Mouse (Mus musculus) hindbrain, embryonic 10.5 days (tissue): Measurements from ENCODE around the gene Cd59b. TPM values are rescaled to one million over a fixed set of nuclear protein-coding genes. Genes with fewer than 3 reads are reported as not detected.
A peak's percentile ranks its signal among the peaks of the same experiment; 100 is the strongest.

Source experiments
- DNase-seq: peaks from one replicate; pipeline ENCODE4 v3.0.0-alpha.2; 2017; ENCODE audit warnings: low spot score
- H3K27ac ChIP-seq: fragments of 300-500 bp; sonication (generic); 2 replicates; pipeline ENCODE4 v1.5.1; 2016; ENCODE audit warnings: mild to moderate bottlenecking, moderate library complexity
- H3K27me3 ChIP-seq: fragments of 300-500 bp; sonication (generic); 2 replicates; pipeline ENCODE4 v1.6.1; 2016; ENCODE audit warnings: mild to moderate bottlenecking; ENCODE audit not compliant: poor library complexity, insufficient read depth, severe bottlenecking
- H3K36me3 ChIP-seq: fragments of 300-500 bp; sonication (generic); 2 replicates; pipeline ENCODE4 v1.6.1; 2016; ENCODE audit warnings: mild to moderate bottlenecking, moderate library complexity
- H3K4me1 ChIP-seq: fragments of 300-500 bp; sonication (generic); replicated peaks from 2 replicates; pipeline ENCODE4 v1.6.1; 2016; ENCODE audit warnings: mild to moderate bottlenecking
- H3K4me3 ChIP-seq: fragments of 300-500 bp; sonication (generic); 2 replicates; pipeline ENCODE4 v1.5.1; 2016; ENCODE audit warnings: mild to moderate bottlenecking, moderate library complexity
- H3K9me3 ChIP-seq: fragments of 300-500 bp; sonication (generic); 2 replicates; pipeline ENCODE4 v1.6.1; 2016; ENCODE audit warnings: mild to moderate bottlenecking, moderate library complexity
- WGBS: fragments of 180-500 bp; shearing (Covaris S2); methylation state at CpG from one replicate; pipeline ENCODE4 v1.1.7; 2016; 5-methylcytosine and 5-hydroxymethylcytosine counted together
- polyA plus RNA-seq: library from polyadenylated mRNA; unstranded; fragments of >200 nt; fragmentation: Nextera tagmentation; extraction: Ambion mirVana; gene quantifications from 2 replicates; pipeline ENCODE4 v1.2.1, GENCODE M21; 2016

Gene Cd59b
- polyA plus RNA-seq, 1 experiment from 2014 or later, result 2.3 TPM

DNA sequence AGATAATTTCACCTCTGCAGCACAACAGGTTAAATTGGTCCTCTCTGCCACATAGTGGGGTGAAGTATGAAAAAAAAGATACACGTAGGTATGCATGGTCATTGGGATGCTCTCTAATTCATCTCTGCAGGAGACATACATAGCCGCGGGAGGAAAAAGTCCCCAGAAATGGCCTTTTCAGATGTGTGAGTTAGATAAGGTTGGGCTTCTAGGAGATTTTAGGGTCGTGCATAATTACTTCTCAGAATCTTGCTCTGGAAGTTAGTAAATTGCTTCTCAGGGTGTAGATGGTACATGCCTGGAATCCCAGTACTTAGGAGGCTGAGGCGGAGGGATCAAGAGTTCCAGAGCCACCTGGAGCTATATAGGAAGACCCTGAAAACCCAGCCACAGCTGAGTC lies 54.4 kb downstream of the Cd59b start:
- no peak for DNase-seq
- no peak overlapping the region for H3K27ac ChIP-seq
- H3K9me3 ChIP-seq, result no peaks in the 10 kb centered on the region
- WGBS, result 85% methylated on average over 5 of the region's 5 CpGs
- H3K4me1 ChIP-seq, result peaks cover 21% of the 10 kb centered on the region
- H3K36me3 ChIP-seq, result no peaks in the 10 kb centered on the region
- no peak overlapping the region for H3K4me3 ChIP-seq
- H3K27me3 ChIP-seq, result peaks cover 48% of the 10 kb centered on the region

DNA sequence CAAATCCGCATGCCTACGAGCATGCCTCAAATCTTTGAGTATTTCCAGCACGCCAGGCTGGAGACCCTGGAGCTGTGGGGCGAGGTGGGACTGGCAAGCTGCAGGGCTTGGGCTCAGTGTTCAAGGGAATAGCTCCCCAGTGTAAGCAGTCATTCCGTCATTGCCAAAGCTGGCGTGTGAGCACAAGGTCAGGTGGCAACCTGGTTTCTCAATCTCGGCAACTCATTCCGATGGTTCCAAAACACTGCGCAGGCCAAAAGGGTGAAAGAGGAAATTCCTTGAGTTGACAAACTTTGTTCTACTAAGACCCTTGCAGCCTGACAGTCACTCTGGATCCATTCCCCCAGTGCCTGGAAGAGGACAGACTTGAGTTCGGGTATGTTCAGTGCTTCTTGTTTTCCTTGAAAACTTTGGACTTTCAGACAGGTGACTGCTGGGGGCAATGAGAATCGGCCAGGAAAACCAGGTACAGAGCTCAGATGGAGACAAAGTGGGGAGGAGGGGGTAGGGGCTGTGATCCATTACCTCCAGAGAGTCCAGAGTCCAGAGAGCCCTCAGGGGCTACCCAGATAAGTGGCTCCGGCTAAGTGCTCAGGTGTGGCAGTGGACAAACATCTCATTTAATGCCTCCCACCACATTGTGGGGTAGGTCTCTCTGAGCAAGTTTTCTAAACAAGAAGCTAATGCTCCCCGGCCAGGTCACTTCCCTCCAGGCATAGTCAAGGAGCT lies 59.3 kb downstream of the Cd59b start:
- Histone ChIP-seq H3K9me3 (no peaks in the 10 kb centered on the region), H3K4me3 (no peak overlapping the region), H3K27me3 (peaks cover 33% of the 10 kb centered on the region), H3K36me3 (no peaks in the 10 kb centered on the region), H3K27ac (no peak overlapping the region), H3K4me1 (no peaks in the 10 kb centered on the region)
- WGBS, result 88% methylated on average over 13 of the region's 13 CpGs
- DNase-seq, result no peak

DNA sequence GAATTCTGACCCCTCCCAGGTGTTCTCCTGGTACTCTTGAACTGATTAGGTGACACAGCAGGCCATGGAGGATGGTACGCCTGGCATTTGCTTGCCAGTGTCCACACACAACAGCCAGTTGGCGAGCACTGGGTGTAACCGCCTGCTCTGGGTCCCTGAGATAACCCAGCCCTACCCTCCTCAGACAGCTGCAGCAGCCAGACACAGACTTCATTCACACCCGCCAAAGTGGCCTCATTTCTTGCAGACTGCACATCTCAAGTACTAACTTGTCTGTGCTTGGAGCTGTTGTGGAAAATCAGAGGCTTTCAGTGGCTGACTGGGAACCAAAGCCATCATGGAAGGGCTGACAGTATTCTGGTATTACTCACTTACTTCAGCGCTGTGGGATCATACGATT lies 60.5 kb downstream of the Cd59b start:
- no peak for DNase-seq
- WGBS, result 89% methylated on average over 6 of the region's 6 CpGs

DNA sequence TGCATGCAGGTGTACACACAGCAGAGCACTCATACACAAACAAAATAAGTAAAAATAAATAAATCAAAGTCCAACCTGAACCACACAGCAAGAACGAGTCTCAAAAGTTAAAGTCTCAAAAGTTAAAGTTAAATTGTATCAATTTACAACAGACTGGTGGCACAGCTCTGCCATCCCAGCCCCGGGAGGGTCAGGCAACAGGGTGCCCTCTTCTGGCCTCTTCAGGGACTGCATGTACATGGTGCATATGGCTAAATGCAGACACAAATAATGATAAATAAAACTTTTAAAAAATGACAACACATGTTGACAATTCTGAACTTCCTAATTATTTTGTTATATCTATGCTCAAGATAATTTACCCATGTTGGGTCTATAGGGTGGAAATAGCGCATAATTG lies 61.3 kb downstream of the Cd59b start:
- peak; percentile 34 for DNase-seq
- H3K27ac ChIP-seq, result no peak overlapping the region
- no peaks in the 10 kb centered on the region; the same call in 1 of the 2 replicates for H3K4me1 ChIP-seq
- H3K9me3 ChIP-seq, result no peaks in the 10 kb centered on the region
- 67% methylated on average over 3 of the region's 3 CpGs for WGBS
- H3K36me3 ChIP-seq, result no peaks in the 10 kb centered on the region
- H3K27me3 ChIP-seq, result peaks cover 15% of the 10 kb centered on the region
- no peak overlapping the region for H3K4me3 ChIP-seq

More for the DNA sequence above, 60.5 kb downstream of the Cd59b start:
- H3K27ac ChIP-seq, result no peak overlapping the region
- no peak overlapping the region for H3K4me3 ChIP-seq
- no peaks in the 10 kb centered on the region for H3K9me3 ChIP-seq
- no peaks in the 10 kb centered on the region; the same call in 1 of the 2 replicates for H3K4me1 ChIP-seq
- no peaks in the 10 kb centered on the region for H3K36me3 ChIP-seq
- peaks cover 23% of the 10 kb centered on the region for H3K27me3 ChIP-seq

DNA sequence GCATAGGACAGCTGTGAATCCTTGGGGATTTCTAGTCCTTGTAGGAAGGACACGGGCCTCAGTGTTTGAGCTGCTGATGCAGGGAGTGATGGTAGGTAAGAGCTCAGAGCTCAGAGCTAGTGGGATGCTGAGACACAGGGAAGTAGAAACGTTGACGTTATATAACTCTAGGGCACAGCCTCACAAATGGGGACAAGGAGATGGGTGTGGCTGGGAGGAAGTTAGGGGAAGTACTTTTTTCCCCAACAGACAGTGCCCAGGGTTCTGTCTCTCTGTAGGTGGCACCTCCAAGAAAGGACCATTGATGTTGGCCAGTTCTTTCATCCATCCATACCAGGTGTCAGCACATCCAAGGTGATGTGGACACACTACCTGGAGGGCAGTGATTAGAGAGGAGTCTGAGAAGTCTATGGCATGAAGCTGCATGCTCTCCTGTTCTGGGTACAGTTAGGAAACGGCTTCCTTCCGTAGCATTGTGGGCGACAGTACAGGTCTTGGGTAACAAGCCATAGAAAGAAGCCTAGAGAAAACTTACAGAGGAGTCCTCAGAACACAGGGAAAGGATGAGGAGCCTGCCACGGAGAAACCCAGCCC lies 62.7 kb downstream of the Cd59b start:
- no peaks in the 10 kb centered on the region for H3K36me3 ChIP-seq
- no peak overlapping the region for H3K27ac ChIP-seq
- no peak overlapping the region for H3K4me3 ChIP-seq
- no peaks in the 10 kb centered on the region; the same call in 1 of the 2 replicates for H3K4me1 ChIP-seq
- H3K9me3 ChIP-seq, result no peaks in the 10 kb centered on the region
- DNase-seq, result no peak
- peaks cover 3% of the 10 kb centered on the region; the same call in 1 of the 2 replicates for H3K27me3 ChIP-seq
- 83% methylated on average over 7 of the region's 7 CpGs for WGBS

DNA sequence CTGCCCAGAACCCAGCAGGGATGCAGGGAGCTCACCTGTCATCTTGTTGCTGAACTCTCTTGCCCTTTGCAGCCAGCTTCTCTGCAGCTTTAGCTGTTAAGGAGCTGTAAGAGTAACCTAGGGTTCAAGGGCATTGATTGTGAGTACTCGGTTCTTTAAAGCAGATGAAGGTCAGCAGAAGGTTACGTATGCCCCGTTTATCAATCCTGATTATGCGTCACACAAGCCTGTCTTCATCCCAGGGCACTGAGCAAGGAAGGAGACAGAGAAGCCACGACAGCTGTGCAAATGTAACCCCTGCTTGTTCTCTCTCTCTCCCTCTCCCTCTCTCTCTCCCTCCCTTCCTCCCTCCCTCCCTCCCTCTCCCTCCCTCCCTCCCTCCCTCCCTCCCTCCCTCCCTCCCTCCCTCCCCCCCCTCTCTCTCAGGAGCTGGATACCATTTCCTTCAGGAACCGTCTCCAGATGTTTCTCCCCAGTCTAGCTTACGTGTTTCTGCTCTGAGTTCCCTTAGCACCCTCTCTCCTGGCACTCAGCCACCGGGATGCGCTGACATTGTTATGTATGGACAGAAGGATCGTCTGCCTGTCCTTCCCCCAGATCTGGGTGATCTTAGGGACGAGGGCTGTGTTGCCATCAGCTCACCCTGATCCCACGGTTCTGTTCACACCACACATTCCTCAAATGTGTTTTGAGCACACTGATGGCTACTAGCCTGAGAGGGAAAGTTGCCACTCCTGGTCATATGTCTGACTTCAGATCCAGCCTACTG lies 63.6 kb downstream of the Cd59b start:
- Histone ChIP-seq H3K4me1 (no peaks in the 10 kb centered on the region; the same call in 1 of the 2 replicates), H3K27me3 (peaks cover 3% of the 10 kb centered on the region; the same call in 1 of the 2 replicates), H3K36me3 (no peaks in the 10 kb centered on the region), H3K9me3 (no peaks in the 10 kb centered on the region), H3K27ac (no peak overlapping the region), H3K4me3 (no peak overlapping the region)
- WGBS, result 54% methylated on average over 12 of the region's 12 CpGs
- DNase-seq, result no peak

DNA sequence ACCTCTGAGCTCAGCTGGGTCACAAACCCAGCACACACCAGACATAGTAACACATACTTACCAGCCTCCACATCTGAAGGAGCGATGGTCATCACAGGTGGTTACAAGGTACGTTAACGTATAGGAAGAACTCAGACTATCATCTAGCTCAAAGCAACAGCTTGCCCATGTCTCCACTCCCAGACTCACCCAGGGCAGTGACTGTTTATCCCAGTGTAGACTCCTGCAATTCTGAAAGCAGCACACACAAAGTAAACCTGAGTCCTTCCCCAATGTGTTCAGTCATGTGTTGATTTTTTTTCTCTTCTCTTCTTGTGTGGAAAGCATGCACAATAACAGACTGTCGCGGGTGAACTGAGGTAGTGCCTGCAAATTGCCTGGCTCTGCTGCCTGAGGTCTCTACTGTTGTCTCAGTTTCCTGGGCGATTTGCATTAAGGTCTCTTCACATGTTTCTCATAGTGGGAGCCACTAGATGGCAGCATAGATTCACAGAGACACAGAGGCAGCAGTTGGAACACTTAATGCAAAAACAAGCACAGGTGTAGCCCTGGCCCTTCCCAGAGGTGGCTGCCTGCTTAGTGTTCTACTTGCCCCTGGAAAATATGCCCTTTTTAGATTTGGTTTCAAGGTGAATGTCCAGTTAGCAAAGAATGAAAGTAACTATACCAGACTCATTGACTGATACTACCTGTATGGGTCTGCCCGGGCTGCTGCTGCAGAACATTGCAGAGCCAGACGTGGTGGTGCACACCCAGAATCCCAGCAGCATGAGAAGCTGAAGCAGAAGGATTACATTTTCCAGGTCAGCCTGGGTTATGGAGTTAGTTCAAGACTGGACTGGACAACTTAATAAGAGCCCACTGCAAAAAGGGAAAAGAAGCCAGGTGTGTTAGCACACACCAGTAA lies 64.8 kb downstream of the Cd59b start:
- peak; percentile 60 for DNase-seq
- WGBS, result 46% methylated on average over 8 of the region's 8 CpGs
- Histone ChIP-seq H3K36me3 (no peaks in the 10 kb centered on the region), H3K4me1 (no peaks in the 10 kb centered on the region; the same call in 1 of the 2 replicates), H3K9me3 (no peaks in the 10 kb centered on the region), H3K4me3 (no peak overlapping the region), H3K27ac (no peak overlapping the region), H3K27me3 (peaks cover 3% of the 10 kb centered on the region; the same call in 1 of the 2 replicates)

DNA sequence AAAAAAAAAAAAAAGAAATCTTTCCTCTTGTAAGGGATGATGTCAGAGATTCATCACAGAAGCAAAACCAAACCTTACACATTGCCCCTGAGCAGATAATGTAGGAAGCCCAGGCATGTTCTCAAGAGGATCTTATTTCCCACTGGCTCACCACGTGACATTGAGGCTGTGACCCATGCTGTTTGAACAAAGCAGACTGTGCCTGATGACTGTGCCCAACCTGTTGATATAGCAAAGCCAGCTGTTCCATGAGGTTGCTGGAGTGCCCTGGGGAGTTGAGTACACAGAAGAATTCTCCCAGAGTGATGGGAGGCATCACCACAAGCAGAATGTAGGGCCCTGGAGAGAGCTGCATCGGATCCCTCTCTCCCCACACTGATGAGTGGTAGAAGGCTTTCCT lies 66.3 kb downstream of the Cd59b start:
- WGBS, result 61% methylated on average over 2 of the region's 2 CpGs
- Histone ChIP-seq H3K4me3 (no peak overlapping the region), H3K9me3 (no peaks in the 10 kb centered on the region), H3K27ac (no peak overlapping the region), H3K36me3 (no peaks in the 10 kb centered on the region), H3K4me1 (no peaks in the 10 kb centered on the region; the same call in 1 of the 2 replicates), H3K27me3 (peaks cover 3% of the 10 kb centered on the region; the same call in 1 of the 2 replicates)
- DNase-seq, result no peak

Other genes starting within 250 kb of the Cd59b start
- gene Lmo2, start 111.9 kb upstream of the Cd59b start, polyA plus RNA-seq, result 15.8 and 21.2 TPM in 2 replicates
- gene Fbxo3, start 42.1 kb upstream of the Cd59b start, polyA plus RNA-seq, result 40.6 and 42.8 TPM in 2 replicates
- 1.4 and 2.0 TPM in 2 replicates for gene 4931422A03Rik, start 41.5 kb upstream of the Cd59b start, polyA plus RNA-seq
- gene Gm10912, start 4.0 kb upstream of the Cd59b start, polyA plus RNA-seq, result not detected in 2 replicates
- gene Gm10799, start 1.3 kb upstream of the Cd59b start, polyA plus RNA-seq, result not detected in 2 replicates
- 26.4 and 30.1 TPM in 2 replicates for gene Cd59a, start 26.0 kb downstream of the Cd59b start, polyA plus RNA-seq
- 0.20 TPM in 2 replicates for gene A930018P22Rik, start 52.9 kb downstream of the Cd59b start, polyA plus RNA-seq